Mouse (Mus musculus): ENCODE measurements around the gene Mafk.
"Not testable (repeated sequence)": the region's sequence is repeated elsewhere in the genome, so short reads cannot be mapped to it uniquely, and the experiment has no call there.

Mafk gene

GRCm38 (mm10) chr5:139791227-139792158 lies at the start of gene Mafk:
Gene Mafk, plus strand, starts transcription at chr5:139791513.
- peak; percentile 99 for DNase-seq (ENCODE audit: low spot score)

- DNase-seq (ENCODE audit: low spot score) = not testable (repeated sequence)
These were observed 48.7 kb upstream of the Mafk start for GRCm38 (mm10) chr5:139742640-139743039.

GRCm38 (mm10) chr5:139745771-139746170 lies 45.5 kb upstream of the Mafk start:
- DNase-seq (ENCODE audit: low spot score) = peak; percentile 59

- DNase-seq (ENCODE audit: low spot score) = no peak
These were observed 41.7 kb upstream of the Mafk start for GRCm38 (mm10) chr5:139749413-139750125.

- peak; percentile 64 for DNase-seq (ENCODE audit: low spot score)
These were observed 40.8 kb upstream of the Mafk start for GRCm38 (mm10) chr5:139750535-139750934.

- DNase-seq (ENCODE audit: low spot score) = peak; percentile 52
These were observed 36.6 kb upstream of the Mafk start for GRCm38 (mm10) chr5:139754753-139755152.

GRCm38 (mm10) chr5:139756135-139756534 lies 35.2 kb upstream of the Mafk start:
- no peak for DNase-seq (ENCODE audit: low spot score)

- DNase-seq (ENCODE audit: low spot score) = no peak
These were observed 34.7 kb upstream of the Mafk start for GRCm38 (mm10) chr5:139756586-139756985.

- no peak for DNase-seq (ENCODE audit: low spot score)
These were observed 33.2 kb upstream of the Mafk start for GRCm38 (mm10) chr5:139758096-139758495.

- no peak for DNase-seq (ENCODE audit: low spot score)
These were observed 27.0 kb upstream of the Mafk start for GRCm38 (mm10) chr5:139764296-139764695.

- DNase-seq (ENCODE audit: low spot score) = no peak
These were observed 23.1 kb upstream of the Mafk start for GRCm38 (mm10) chr5:139768216-139768615.

- DNase-seq (ENCODE audit: low spot score) = peak; percentile 95
These were observed 15.9 kb upstream of the Mafk start, which contains the start of gene Ints1 for GRCm38 (mm10) chr5:139775216-139775926. Gene Ints1, minus strand, starts transcription at chr5:139775674.

GRCm38 (mm10) chr5:139776966-139777365 lies 14.3 kb upstream of the Mafk start:
- no peak for DNase-seq (ENCODE audit: low spot score)

GRCm38 (mm10) chr5:139781406-139781805 lies 9.9 kb upstream of the Mafk start:
- no peak for DNase-seq (ENCODE audit: low spot score)

- DNase-seq (ENCODE audit: low spot score) = no peak
These were observed 1.8 kb upstream of the Mafk start for GRCm38 (mm10) chr5:139789466-139789865.

GRCm38 (mm10) chr5:139792159-139792775 lies 954 bp downstream of the Mafk start:
- no peak for DNase-seq (ENCODE audit: low spot score)

GRCm38 (mm10) chr5:139792966-139793337 lies 1.6 kb downstream of the Mafk start:
- no peak for DNase-seq (ENCODE audit: low spot score)

- DNase-seq (ENCODE audit: low spot score) = peak; percentile 46
These were observed 2.2 kb downstream of the Mafk start for GRCm38 (mm10) chr5:139793338-139794089.

GRCm38 (mm10) chr5:139794137-139794536 lies 2.8 kb downstream of the Mafk start:
- no peak for DNase-seq (ENCODE audit: low spot score)

- DNase-seq (ENCODE audit: low spot score) = peak; percentile 36
These were observed 3.6 kb downstream of the Mafk start for GRCm38 (mm10) chr5:139794938-139795337.

- DNase-seq (ENCODE audit: low spot score) = no peak
These were observed 4.8 kb downstream of the Mafk start for GRCm38 (mm10) chr5:139796001-139796620.

Data from urinary bladder, postnatal 25 days (tissue).